Mouse (Mus musculus) adrenal gland, postnatal 14 days (tissue): ENCODE data around the gene Tekt3. TPM values are rescaled to one million over a fixed set of nuclear protein-coding genes. Genes with fewer than 3 reads are reported as not detected.

Experiments
- DNase-seq: peaks from one replicate; pipeline ENCODE4 v3.0.0; 2021; ENCODE audit warnings: mixed read lengths
- long read RNA-seq, 2 experiments: library from polyadenylated mRNA; stranded (forward); transcript quantifications; one replicate each; pipeline ENCODE4 v2.0.0; 2021
- total RNA-seq: library from RNA; stranded (reverse); gene quantifications from 2 replicates; pipeline ENCODE4 v1.2.3, GENCODE M21; 2021

Tekt3 gene
- not detected in 2 replicates for total RNA-seq
- long read RNA-seq, experiment 1: 0 reads
- long read RNA-seq, experiment 2: 0 reads

GRCm38 (mm10) chr11:63061446-63061845, at the start of gene Tekt3:
Tekt3 (plus strand) TSS chr11:63061654.
- DNase-seq: peak; percentile 21

- DNase-seq: no peak
Measured at GRCm38 (mm10) chr11:63017327-63018082, 43.9 kb upstream of the Tekt3 start.

GRCm38 (mm10) chr11:63018083-63018622, 43.3 kb upstream of the Tekt3 start:
- no peak for DNase-seq

GRCm38 (mm10) chr11:63020633-63021032, 40.8 kb upstream of the Tekt3 start:
- no peak for DNase-seq

- DNase-seq: no peak
Measured at GRCm38 (mm10) chr11:63021141-63021806, 40.2 kb upstream of the Tekt3 start.

- peak; percentile 51 for DNase-seq
Measured at GRCm38 (mm10) chr11:63023461-63023860, 38.0 kb upstream of the Tekt3 start.

- DNase-seq: no peak
Measured at GRCm38 (mm10) chr11:63024136-63024535, 37.3 kb upstream of the Tekt3 start.

GRCm38 (mm10) chr11:63025476-63025875, 36.0 kb upstream of the Tekt3 start:
- no peak for DNase-seq

- DNase-seq: peak; percentile 87
Measured at GRCm38 (mm10) chr11:63026651-63027141, 34.8 kb upstream of the Tekt3 start.

- no peak for DNase-seq
Measured at GRCm38 (mm10) chr11:63028131-63028530, 33.3 kb upstream of the Tekt3 start.

- no peak for DNase-seq
Measured at GRCm38 (mm10) chr11:63029148-63029714, 32.2 kb upstream of the Tekt3 start.

- no peak for DNase-seq
Measured at GRCm38 (mm10) chr11:63029721-63030120, 31.7 kb upstream of the Tekt3 start.

GRCm38 (mm10) chr11:63035420-63036211, 25.8 kb upstream of the Tekt3 start:
- no peak for DNase-seq

GRCm38 (mm10) chr11:63040002-63040661, 21.3 kb upstream of the Tekt3 start:
- no peak for DNase-seq

GRCm38 (mm10) chr11:63045771-63046170, 15.7 kb upstream of the Tekt3 start:
- no peak for DNase-seq

GRCm38 (mm10) chr11:63046380-63046779, 15.1 kb upstream of the Tekt3 start:
- DNase-seq: no peak

GRCm38 (mm10) chr11:63050362-63050932, 11.0 kb upstream of the Tekt3 start:
- no peak for DNase-seq

- no peak for DNase-seq
Measured at GRCm38 (mm10) chr11:63051041-63051440, 10.4 kb upstream of the Tekt3 start.

- DNase-seq: peak; percentile 12
Measured at GRCm38 (mm10) chr11:63051996-63052395, 9.5 kb upstream of the Tekt3 start.

- DNase-seq: no peak
Measured at GRCm38 (mm10) chr11:63055596-63055995, 5.9 kb upstream of the Tekt3 start.

- DNase-seq: no peak
Measured at GRCm38 (mm10) chr11:63058375-63058952, 3.0 kb upstream of the Tekt3 start.
